Mouse (Mus musculus): ENCODE results near the gene Map3k21. TPM values are rescaled to one million over a fixed set of nuclear protein-coding genes. Genes with fewer than 3 reads are reported as not detected.
A peak's percentile ranks its signal among the peaks of the same experiment; 100 is the strongest.

Gene Map3k21
- polyA plus RNA-seq, 1 experiment from 2014 or later, result 0.04 TPM

- ATAC-seq (ENCODE audit: insufficient number of reproducible peaks, insufficient read depth, low FRiP score, low read depth), result no peak
Observed at GRCm38 (mm10) chr8:125901167-125901566, 9.1 kb upstream of the Map3k21 start.

GRCm38 (mm10) chr8:125902521-125902920 is 7.7 kb upstream of the Map3k21 start:
- Histone ChIP-seq H3K4me1 (ENCODE audit: control insufficient read depth in 2 of 2, insufficient read depth in 2 of 2, low read length in 2 of 2) (peaks cover 0 to 13% of the 10 kb centered on the region in 2 experiments; a peak in 2 of 4 replicates), H3K27me3 (ENCODE audit: control insufficient read depth, insufficient read depth, low read length) (peaks cover 13% of the 10 kb centered on the region), H3K9me3 (ENCODE audit: control insufficient read depth, low read length) (0 out of 2 replicates have a peak, but pooled peaks cover 3% of the 10 kb centered on the region), H3K36me3 (ENCODE audit: control insufficient read depth, insufficient read depth, low read length) (no peaks in the 10 kb centered on the region), H3K4me2 (ENCODE audit: low read length) (no peak overlapping the region), H3K27ac (replicated peaks in 1 of 2; ENCODE audit: control insufficient read depth in 1 of 2, insufficient read depth in 1 of 2, low read depth in 2 of 2, low read length in 2 of 2) (no peak overlapping the region), H3K4me3 (ENCODE audit: control insufficient read depth in 1 of 2, insufficient read depth in 1 of 2, low read depth in 1 of 2, low read length in 2 of 2) (no peak overlapping the region), H3K9ac (ENCODE audit: low read length) (no peak overlapping the region; the same call in 1 of the 2 replicates)
- 27% methylated on average over 3 of the region's 3 CpGs for WGBS
- ATAC-seq (ENCODE audit: insufficient number of reproducible peaks, insufficient read depth, low FRiP score, low read depth), result no peak

More at GRCm38 (mm10) chr8:125901167-125901566, 9.1 kb upstream of the Map3k21 start:
- H3K27me3 ChIP-seq (ENCODE audit: control insufficient read depth, insufficient read depth, low read length), result peaks cover 21% of the 10 kb centered on the region
- H3K36me3 ChIP-seq (ENCODE audit: control insufficient read depth, insufficient read depth, low read length), result no peaks in the 10 kb centered on the region
- no peak overlapping the region for H3K4me2 ChIP-seq (ENCODE audit: low read length)
- no peak overlapping the region for H3K4me3 ChIP-seq (ENCODE audit: control insufficient read depth in 1 of 2, insufficient read depth in 1 of 2, low read depth in 1 of 2, low read length in 2 of 2)
- no peak overlapping the region for H3K27ac ChIP-seq (replicated peaks in 1 of 2; ENCODE audit: control insufficient read depth in 1 of 2, insufficient read depth in 1 of 2, low read depth in 2 of 2, low read length in 2 of 2)
- no peak overlapping the region for H3K9ac ChIP-seq (ENCODE audit: low read length)
- peaks cover 0 to 13% of the 10 kb centered on the region in 2 experiments; a peak in 2 of 4 replicates for H3K4me1 ChIP-seq (ENCODE audit: control insufficient read depth in 2 of 2, insufficient read depth in 2 of 2, low read length in 2 of 2)
- H3K9me3 ChIP-seq (ENCODE audit: control insufficient read depth, low read length), result no peaks in the 10 kb centered on the region
- WGBS, result 39% methylated on average over 2 of the region's 2 CpGs

- no peak overlapping the region for H3K9ac ChIP-seq (ENCODE audit: low read length)
- no peak overlapping the region for H3K4me3 ChIP-seq (ENCODE audit: control insufficient read depth in 1 of 2, insufficient read depth in 1 of 2, low read depth in 1 of 2, low read length in 2 of 2)
- no peak for ATAC-seq (ENCODE audit: insufficient number of reproducible peaks, insufficient read depth, low FRiP score, low read depth)
- H3K4me2 ChIP-seq (ENCODE audit: low read length), result no peak overlapping the region
- peaks cover 0 to 7% of the 10 kb centered on the region in 2 experiments; a peak in 1 of 4 replicates for H3K4me1 ChIP-seq (ENCODE audit: control insufficient read depth in 2 of 2, insufficient read depth in 2 of 2, low read length in 2 of 2)
- H3K9me3 ChIP-seq (ENCODE audit: control insufficient read depth, low read length), result 0 out of 2 replicates have a peak, but pooled peaks cover 3% of the 10 kb centered on the region
- H3K27ac ChIP-seq (replicated peaks in 1 of 2; ENCODE audit: control insufficient read depth in 1 of 2, insufficient read depth in 1 of 2, low read depth in 2 of 2, low read length in 2 of 2), result no peak overlapping the region
- H3K36me3 ChIP-seq (ENCODE audit: control insufficient read depth, insufficient read depth, low read length), result no peaks in the 10 kb centered on the region
- H3K27me3 ChIP-seq (ENCODE audit: control insufficient read depth, insufficient read depth, low read length), result peaks cover 22% of the 10 kb centered on the region
- 66% methylated on average over 2 of the region's 2 CpGs for WGBS
Observed at GRCm38 (mm10) chr8:125905341-125905740, 4.9 kb upstream of the Map3k21 start.

GRCm38 (mm10) chr8:125907311-125907710 is 2.9 kb upstream of the Map3k21 start:
- H3K27me3 ChIP-seq (ENCODE audit: control insufficient read depth, insufficient read depth, low read length), result peaks cover 42% of the 10 kb centered on the region

GRCm38 (mm10) chr8:125909661-125910364 is 437 bp upstream of the Map3k21 start:
- H3K9ac ChIP-seq (ENCODE audit: low read length), result peak overlapping the region; percentile 68
- 0 out of 2 replicates have a peak, but pooled peaks cover 3% of the 10 kb centered on the region for H3K9me3 ChIP-seq (ENCODE audit: control insufficient read depth, low read length)
- H3K36me3 ChIP-seq (ENCODE audit: control insufficient read depth, insufficient read depth, low read length), result no peaks in the 10 kb centered on the region
- 0 out of 2 replicates have a peak, but pooled peaks have one; percentile 18 for ATAC-seq (ENCODE audit: insufficient number of reproducible peaks, insufficient read depth, low FRiP score, low read depth)
- no peak overlapping the region for H3K27ac ChIP-seq (replicated peaks in 1 of 2; ENCODE audit: control insufficient read depth in 1 of 2, insufficient read depth in 1 of 2, low read depth in 2 of 2, low read length in 2 of 2)
- peak overlapping the region; percentile 51 to 61 for H3K4me3 ChIP-seq (ENCODE audit: control insufficient read depth in 1 of 2, insufficient read depth in 1 of 2, low read depth in 1 of 2, low read length in 2 of 2)
- H3K4me1 ChIP-seq (ENCODE audit: control insufficient read depth in 2 of 2, insufficient read depth in 2 of 2, low read length in 2 of 2), result peaks cover 2 to 9% of the 10 kb centered on the region in 2 experiments; a peak in 3 of 4 replicates
- WGBS, result 5% methylated on average over 30 of the region's 30 CpGs
- peak overlapping the region; percentile 99 for H3K4me2 ChIP-seq (ENCODE audit: low read length)
- H3K27me3 ChIP-seq (ENCODE audit: control insufficient read depth, insufficient read depth, low read length), result peaks cover 56% of the 10 kb centered on the region

More at GRCm38 (mm10) chr8:125907311-125907710, 2.9 kb upstream of the Map3k21 start:
- H3K9ac ChIP-seq (ENCODE audit: low read length), result no peak overlapping the region
- H3K4me2 ChIP-seq (ENCODE audit: low read length), result no peak overlapping the region
- H3K27ac ChIP-seq (replicated peaks in 1 of 2; ENCODE audit: control insufficient read depth in 1 of 2, insufficient read depth in 1 of 2, low read depth in 2 of 2, low read length in 2 of 2), result no peak overlapping the region
- H3K36me3 ChIP-seq (ENCODE audit: control insufficient read depth, insufficient read depth, low read length), result no peaks in the 10 kb centered on the region
- no peak for ATAC-seq (ENCODE audit: insufficient number of reproducible peaks, insufficient read depth, low FRiP score, low read depth)
- 0 out of 2 replicates have a peak, but pooled peaks cover 3% of the 10 kb centered on the region for H3K9me3 ChIP-seq (ENCODE audit: control insufficient read depth, low read length)
- H3K4me1 ChIP-seq (ENCODE audit: control insufficient read depth in 2 of 2, insufficient read depth in 2 of 2, low read length in 2 of 2), result peaks cover 2 to 13% of the 10 kb centered on the region in 2 experiments; a peak in 3 of 4 replicates
- 76% methylated on average over 2 of the region's 2 CpGs for WGBS
- no peak overlapping the region for H3K4me3 ChIP-seq (ENCODE audit: control insufficient read depth in 1 of 2, insufficient read depth in 1 of 2, low read depth in 1 of 2, low read length in 2 of 2)

- no peaks in the 10 kb centered on the region for H3K36me3 ChIP-seq (ENCODE audit: control insufficient read depth, insufficient read depth, low read length)
- H3K9me3 ChIP-seq (ENCODE audit: control insufficient read depth, low read length), result 0 out of 2 replicates have a peak, but pooled peaks cover 3% of the 10 kb centered on the region
- ATAC-seq (ENCODE audit: insufficient number of reproducible peaks, insufficient read depth, low FRiP score, low read depth), result no peak
- peaks cover 2 to 9% of the 10 kb centered on the region in 2 experiments; a peak in 3 of 4 replicates for H3K4me1 ChIP-seq (ENCODE audit: control insufficient read depth in 2 of 2, insufficient read depth in 2 of 2, low read length in 2 of 2)
- 4% methylated on average over 31 of the region's 31 CpGs for WGBS
- peak overlapping the region; percentile 99 for H3K4me2 ChIP-seq (ENCODE audit: low read length)
- no peak overlapping the region for H3K27ac ChIP-seq (replicated peaks in 1 of 2; ENCODE audit: control insufficient read depth in 1 of 2, insufficient read depth in 1 of 2, low read depth in 2 of 2, low read length in 2 of 2)
- H3K27me3 ChIP-seq (ENCODE audit: control insufficient read depth, insufficient read depth, low read length), result peaks cover 56% of the 10 kb centered on the region
- peak overlapping the region; percentile 51 to 61 for H3K4me3 ChIP-seq (ENCODE audit: control insufficient read depth in 1 of 2, insufficient read depth in 1 of 2, low read depth in 1 of 2, low read length in 2 of 2)
- H3K9ac ChIP-seq (ENCODE audit: low read length), result peak overlapping the region; percentile 68
Observed at GRCm38 (mm10) chr8:125911229-125911580, 955 bp downstream of the Map3k21 start.

GRCm38 (mm10) chr8:125913206-125913605 is 3.0 kb downstream of the Map3k21 start:
- Histone ChIP-seq H3K9ac (ENCODE audit: low read length) (no peak overlapping the region), H3K9me3 (ENCODE audit: control insufficient read depth, low read length) (no peaks in the 10 kb centered on the region), H3K36me3 (ENCODE audit: control insufficient read depth, insufficient read depth, low read length) (no peaks in the 10 kb centered on the region), H3K4me2 (ENCODE audit: low read length) (no peak overlapping the region), H3K27me3 (ENCODE audit: control insufficient read depth, insufficient read depth, low read length) (peaks cover 53% of the 10 kb centered on the region), H3K4me1 (ENCODE audit: control insufficient read depth in 2 of 2, insufficient read depth in 2 of 2, low read length in 2 of 2) (peaks cover 7 to 9% of the 10 kb centered on the region in 2 experiments), H3K27ac (replicated peaks in 1 of 2; ENCODE audit: control insufficient read depth in 1 of 2, insufficient read depth in 1 of 2, low read depth in 2 of 2, low read length in 2 of 2) (no peak overlapping the region), H3K4me3 (ENCODE audit: control insufficient read depth in 1 of 2, insufficient read depth in 1 of 2, low read depth in 1 of 2, low read length in 2 of 2) (no peak overlapping the region)
- WGBS, result 78% methylated on average over 4 of the region's 4 CpGs
- ATAC-seq (ENCODE audit: insufficient number of reproducible peaks, insufficient read depth, low FRiP score, low read depth), result no peak

Measured in heart, embryonic 14.5 days (tissue).